Mouse (Mus musculus) heart, adult 11 months (tissue): ENCODE data around the gene Dusp12.

Experiments
- DNase-seq: peaks from one replicate; pipeline ENCODE4 v3.0.0; 2022

Dusp12 gene

DNA sequence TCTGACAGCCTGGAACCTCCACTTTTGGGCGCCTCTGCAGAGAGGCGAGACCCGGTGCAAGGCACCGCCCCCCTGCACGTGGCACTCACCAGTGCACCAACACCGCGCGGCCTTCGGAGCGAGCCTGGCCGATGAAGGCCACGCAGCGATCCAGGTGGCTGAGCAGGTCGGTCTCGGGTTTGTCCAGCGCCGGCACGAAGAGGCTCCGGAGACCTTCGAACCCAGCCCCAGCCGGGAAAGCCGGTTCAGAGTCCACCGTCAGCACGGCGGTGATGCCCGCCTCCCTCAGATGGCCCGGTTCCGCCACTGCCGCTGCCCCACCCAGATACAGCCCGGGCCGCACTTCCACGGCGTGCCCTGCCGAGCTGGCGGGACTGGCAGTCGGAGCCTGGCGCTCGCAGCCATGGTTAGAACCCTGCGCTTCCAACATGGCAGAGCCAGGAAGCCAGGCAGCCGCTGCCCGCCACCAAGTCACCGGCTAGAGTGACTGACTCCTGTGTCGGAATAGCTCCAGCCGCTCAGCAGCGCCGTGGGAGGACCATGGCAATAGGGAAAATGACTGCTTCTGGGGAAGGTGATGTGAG is at the start of gene Dusp12, which contains the start of gene Gm26620:
Dusp12 (minus strand) TSS at position 563 of the 584 bp plus-strand sequence.
Gm26620 (plus strand) TSS at position 88 of the 584 bp plus-strand sequence.
- DNase-seq = peak; percentile 99

DNA sequence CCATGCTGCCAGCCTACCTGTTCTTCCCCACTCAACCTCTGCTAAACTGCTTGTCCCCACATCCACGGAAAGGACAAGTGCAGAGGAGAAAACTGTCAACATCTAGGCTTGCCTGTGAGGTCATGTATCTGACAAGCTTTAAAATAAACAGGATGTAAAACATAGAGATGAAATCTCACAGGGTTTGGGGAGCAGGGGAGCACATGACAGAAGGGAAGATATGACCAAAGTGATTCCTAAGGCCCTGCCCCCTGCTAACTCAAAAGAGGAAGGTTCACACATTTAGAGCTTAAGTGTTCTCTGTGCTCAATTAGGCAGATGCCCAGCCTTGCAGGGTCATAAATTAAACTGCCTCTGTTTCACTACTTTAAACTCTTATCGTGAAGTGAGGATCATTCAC is 49.0 kb upstream of the Dusp12 start:
- DNase-seq = no peak

DNA sequence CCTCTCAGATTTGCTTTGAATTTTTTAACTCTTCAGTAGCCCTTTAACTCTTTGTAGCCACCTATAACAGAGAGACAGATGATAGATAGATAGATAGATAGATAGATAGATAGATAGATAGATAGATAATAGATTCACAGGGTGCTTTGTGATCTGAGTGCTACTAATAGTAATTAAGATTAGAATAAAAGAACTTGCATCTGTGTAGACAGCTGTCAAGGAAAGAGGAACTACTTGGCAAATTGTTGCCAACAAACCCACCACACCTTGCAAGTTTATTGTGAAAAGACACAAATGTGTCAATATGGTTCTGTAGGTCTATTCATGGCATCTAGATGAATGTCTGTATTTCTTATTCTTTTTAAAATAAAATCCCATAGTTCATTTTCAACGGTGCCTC is 48.6 kb upstream of the Dusp12 start:
- no peak for DNase-seq

DNA sequence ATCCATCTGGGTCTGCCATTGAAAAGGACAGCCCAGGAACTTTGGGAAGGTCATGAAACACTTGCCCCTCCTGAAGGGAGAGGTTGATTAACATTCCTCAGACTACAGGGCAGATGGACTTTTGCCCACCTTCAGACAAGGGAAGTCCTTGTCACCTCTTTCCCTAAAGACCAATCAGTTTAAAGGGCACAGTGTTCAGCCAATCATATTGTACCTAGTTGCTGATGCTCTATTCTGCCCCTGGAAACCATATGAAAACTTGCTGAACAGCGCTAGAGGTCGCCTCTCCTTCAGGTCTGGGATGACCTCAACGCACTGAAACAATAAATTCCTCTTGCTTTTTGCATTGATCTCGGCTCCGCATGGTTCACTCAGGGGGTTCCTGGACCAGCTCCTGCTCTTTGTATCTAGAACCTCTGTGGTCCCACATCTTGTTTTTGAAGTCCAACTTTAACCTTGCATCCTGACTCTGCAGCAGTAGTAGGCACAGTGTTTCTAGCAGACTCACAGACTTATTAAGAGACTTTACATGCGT is 48.1 kb upstream of the Dusp12 start:
- no peak for DNase-seq

DNA sequence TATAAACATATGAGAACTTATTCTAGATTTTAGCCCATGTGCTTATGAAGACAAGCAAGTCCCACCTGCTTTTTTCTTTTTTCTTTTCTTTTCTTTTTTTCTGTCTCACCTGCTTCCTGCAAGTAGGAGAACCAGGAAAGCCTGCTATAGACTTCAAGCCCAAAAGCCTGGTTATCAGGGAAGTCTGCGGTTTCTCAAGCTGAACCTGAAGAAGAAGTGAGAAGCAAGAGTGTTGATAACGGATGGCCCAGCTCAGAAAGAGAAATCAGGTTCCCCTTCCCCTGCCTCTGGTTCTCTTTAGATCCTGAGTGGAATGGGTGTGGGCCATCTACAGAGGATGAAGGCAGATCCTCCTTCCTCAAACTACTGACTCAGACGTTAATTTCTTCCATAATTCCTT is 46.7 kb upstream of the Dusp12 start:
- DNase-seq = no peak

DNA sequence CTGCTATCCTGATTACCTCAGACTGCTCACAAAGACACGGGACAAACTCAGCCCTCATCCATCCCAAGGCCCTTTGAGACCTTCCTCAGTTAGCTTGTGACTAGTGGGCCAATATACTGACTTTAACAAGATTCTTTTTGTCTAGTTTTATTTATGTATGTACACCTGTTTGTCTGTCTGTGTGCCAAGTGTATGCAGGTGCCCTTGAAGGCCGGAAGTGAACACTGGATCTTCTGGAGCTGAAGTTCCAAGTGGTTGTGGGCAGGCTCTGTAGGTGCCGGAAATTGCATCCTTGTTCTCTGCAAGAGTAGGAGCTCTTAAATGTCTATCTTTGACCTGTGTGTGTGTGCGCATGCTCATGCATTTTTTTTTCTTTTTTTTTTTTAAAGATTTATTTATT is 43.9 kb upstream of the Dusp12 start:
- no peak for DNase-seq

DNA sequence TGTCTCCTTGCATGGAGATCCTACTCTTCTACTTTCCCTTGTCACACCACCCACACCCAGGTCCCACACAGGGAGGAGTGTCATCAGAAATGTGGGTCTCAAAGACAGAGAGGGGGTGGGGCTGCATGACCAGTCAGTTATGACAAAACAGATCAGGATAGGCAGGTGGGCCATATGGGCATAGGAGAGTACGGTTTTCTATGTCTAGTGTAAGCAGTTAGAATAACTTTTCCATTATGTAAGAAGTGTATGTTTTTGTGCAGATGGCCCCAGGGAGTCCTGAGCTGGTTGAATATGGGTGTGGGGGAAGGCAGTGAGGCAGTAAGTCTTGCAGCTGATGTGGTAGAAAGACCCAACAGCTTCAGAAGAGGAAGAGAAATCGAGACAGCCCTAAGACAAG is 43.1 kb upstream of the Dusp12 start:
- DNase-seq = peak; percentile 89

DNA sequence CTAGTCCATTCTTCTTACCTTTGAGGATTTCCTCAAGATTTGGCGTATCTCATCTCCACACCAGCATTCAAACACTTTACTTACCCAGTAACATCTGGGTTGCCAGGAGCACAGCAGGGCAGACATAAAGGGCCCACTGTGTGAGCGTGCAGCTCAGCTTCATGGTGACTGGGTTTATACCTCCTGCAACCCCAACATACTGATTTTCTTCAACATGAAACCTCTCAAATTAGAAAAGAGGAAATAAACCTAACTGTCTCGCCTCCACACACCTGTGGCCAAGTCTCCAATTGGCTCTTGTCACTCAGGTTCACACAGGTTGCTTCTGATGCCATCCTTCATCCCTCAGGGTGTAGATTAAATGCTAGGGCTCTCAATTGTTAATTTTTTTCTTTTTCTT is 42.0 kb upstream of the Dusp12 start, which contains the start of gene Fcrla:
Fcrla (minus strand) TSS at position 206 of the 400 bp plus-strand sequence.
- DNase-seq = no peak

DNA sequence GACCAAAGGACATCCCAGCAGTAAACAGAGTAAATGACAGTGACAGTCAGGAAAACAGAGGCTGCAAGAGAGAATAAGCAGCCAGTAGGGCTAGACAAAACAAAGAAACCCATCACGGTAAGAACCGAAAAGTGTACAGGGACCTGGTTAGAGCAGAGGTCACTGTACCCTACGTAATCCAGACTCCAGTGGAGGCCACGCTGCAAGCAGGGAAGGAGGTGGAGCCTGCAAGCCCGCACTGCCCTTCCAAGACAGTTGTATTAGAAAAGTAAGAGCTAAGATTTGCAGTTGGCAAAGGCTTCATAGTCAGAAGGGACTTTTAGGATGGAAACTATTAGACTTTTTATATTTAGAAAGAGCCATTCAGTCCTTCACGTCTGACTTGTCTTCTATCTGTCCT is 41.6 kb upstream of the Dusp12 start:
- DNase-seq = no peak

DNA sequence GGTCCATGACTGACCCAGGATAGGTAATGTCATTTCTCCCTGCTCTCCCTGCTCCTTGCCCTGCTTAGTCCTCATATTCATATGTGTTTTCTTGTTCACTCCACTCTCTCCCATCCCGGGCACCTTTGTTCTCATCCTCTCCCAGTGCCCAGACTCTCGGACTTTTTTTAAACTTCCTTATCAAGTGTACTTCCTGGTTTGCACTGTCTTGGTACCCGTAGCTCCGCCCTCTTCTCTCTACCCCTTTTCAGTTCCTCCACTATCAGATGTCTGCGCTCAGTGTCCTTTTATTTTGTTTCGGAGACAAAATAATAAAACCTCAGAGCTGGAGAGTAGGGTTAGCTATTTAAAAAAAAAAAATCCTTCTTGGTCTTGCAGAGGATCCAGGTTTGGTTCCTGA is 39.1 kb upstream of the Dusp12 start:
- DNase-seq = peak; percentile 96

DNA sequence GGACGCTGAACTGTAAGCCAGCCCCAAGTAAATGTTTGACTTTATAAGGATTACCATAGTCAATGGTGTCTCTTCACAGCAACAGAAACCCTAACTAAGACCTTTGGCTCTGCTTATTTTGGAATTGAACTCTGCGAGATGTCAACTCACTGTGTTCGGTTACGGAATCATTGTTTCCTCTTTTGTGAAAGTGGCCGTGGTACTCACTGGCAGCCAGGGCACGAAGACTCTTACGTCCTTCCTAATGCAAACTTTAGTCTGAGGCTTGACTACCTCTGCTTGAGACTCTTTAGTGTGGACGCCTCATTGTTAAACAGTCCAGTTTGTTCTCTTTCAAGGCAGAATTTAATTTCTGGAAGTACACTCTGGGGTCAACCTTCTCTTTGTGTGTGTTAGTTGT is 34.0 kb upstream of the Dusp12 start:
- DNase-seq = no peak

DNA sequence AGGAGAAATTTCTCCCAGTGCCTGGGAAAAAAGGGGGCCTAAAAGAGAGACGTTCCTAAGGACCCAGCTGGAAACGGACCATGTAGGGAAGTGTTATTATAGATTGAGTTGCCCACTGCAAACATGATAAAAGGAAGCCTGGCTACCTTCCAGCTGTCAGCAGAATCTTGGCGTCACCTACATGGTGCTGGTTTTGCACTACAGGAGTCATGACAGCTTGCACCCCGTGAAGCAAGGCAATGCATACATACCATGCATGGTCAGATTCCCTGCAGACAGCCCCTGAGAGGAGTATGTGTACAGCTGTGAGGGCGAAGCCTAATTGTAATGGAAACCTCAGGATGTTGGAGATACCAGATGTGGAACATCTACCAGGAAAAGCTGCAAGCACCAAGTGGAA is 30.3 kb upstream of the Dusp12 start:
- DNase-seq = peak; percentile 76

DNA sequence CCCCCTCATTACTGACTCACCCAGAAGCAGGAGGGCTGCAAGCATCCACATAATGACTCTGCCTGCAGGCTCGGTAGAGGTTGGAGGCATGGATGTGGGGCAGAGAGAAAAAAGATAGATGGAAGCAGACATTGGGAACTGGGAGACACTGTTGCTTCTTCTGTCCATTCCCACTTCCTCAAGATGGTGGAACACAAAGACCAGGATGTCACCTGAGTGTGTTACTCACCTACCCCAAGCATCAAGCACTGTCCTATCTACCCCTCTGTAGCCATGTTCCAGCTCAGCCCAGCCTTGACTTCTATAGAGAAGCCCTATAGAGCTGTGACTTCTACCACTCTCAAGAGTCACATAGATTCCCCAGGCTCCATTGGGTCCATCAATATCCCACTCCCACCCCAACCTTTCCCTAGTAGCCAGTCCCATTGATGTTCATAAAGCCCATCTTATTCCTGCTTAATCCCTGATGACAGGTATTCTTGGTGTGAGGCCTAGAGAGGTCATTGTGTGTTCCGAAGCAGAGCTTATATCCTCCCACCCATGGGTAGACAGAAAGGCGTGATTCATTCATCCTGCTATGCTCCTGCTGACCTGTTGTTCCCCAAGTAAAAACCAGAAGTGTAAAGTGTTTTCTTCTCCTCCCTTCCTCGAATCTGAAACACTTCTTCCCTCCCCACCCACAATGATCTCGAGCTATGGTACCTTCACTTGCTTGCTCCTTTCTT is 27.7 kb upstream of the Dusp12 start, which contains the start of gene Fcrlb:
Fcrlb (minus strand) TSS at position 51 of the 725 bp plus-strand sequence.
- peak; percentile 50 for DNase-seq

DNA sequence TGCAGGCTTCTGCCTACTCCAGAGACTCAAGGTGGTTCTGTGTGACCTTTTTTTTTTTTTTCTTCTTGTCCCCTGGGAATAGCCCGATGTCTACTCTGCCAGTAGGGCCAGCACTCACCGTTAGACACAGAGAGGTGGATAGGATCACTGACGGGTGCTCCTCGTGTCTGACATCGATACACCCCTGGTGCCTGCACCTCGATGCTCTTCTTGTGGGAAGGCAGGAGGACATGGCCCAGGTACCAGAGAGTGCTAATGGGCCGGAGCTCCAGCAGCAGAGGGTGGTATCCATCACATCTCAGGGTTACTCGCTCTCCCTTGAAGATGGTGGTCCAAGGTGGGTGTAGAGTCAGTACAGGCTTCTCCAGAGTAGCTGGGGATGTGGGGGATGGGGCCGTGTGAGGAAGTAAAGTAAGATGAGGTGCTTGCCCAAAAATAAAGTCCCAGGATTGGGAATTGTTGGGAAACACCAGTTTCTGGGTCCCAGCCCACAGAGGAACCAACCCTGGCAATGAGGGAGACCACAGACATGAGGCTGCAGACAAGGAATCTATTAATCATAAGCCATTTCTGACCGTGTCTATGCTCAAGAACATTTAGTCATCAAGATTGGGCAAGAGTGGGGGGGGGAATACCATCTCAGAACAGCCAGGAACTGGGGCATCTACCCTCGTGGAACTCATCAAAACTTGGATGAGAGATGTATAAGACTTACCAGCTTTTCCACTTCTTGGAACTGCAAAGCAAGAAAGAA is 26.7 kb upstream of the Dusp12 start:
- peak; percentile 75 for DNase-seq

DNA sequence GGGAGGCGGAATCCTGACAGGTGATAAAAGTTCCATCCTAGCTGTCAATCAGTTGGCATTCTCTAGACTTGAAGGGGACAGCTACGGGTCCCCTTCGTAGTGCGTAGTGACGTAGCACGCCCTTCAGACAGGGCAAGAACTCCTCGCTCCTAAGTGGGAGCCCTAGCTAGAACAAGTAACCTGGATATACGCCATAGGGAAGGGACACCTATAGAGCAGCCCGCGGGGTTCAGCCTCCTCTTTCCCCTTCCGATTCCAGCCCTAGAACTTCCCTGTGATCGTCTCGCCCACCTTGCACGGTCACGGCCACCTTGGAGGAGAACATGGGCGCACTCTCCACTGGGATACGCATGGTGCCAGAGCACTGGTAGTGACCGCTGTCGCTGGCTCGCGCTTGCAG is 23.0 kb upstream of the Dusp12 start:
- DNase-seq = peak; percentile 76

DNA sequence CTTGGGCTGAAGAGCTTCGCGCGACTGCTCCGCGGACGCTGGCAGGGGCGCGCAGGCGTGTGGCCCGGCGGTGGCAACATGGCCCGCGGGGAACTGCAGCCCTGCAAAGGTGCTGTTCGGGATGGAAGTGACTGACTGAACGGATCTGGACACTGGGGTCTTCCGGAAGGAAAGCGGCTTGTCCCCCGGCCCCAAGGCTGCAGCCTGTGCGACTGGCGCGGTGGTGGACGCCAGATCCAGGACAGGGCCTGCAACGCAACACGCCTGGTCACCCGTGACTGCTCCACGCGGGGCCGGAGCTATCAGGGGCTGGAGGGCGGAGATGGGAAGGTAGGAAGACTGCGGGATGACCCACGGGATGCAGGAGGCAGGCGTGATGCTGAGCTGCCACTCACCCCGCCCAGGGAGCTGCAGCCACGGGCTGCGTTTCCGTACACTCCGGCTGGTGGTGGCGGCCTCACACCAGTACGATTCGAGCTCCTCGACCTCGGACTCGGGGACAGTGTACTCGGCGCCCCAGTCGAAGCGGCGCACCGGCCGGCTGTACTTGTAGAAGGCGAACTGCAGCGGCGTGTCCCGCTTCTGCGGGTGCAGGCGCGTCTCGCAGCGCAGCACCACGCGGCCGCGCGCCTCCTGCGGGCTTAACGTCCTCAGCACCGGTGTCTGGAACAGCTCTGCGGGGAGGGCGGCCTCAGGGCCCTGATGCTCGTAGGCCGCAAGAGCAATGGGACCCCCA is 22.3 kb upstream of the Dusp12 start:
- DNase-seq = peak; percentile 87

DNA sequence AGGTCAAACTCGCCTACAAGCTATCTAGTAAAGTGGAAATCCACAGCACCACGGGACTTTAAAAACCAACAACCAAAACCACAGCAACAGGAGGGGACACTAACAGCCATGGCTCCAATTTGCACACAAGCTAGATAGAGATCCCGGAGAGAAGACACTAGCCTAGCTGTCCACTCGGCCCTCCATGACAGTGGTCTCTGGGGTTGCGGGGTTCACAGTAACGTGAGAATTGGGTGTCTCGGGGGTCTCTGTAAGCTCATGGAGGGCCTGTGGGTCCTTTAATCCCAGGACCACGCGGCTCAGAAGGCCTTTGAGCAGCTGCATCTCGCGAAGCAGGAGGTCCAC is 21.7 kb upstream of the Dusp12 start:
- peak; percentile 88 for DNase-seq

DNA sequence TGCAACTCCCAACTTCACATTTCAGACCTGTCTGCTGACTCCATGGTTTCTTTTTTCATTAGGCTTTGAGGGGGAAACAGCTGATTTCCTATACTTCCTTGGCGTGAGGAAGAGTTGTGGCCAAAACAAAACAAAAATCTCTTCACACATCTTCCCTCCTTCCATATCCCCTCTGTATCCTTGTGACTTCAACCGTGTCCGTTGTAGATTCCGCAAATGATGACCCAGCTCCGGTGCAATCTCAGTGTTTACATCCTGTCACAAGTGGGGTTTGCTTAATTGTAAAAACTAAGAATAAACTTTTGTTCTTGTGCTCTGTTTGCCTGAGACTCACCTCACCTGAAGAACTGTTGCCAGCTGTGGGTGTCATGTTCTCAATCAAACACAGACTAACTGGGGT is 18.1 kb upstream of the Dusp12 start:
- DNase-seq = peak; percentile 87

DNA sequence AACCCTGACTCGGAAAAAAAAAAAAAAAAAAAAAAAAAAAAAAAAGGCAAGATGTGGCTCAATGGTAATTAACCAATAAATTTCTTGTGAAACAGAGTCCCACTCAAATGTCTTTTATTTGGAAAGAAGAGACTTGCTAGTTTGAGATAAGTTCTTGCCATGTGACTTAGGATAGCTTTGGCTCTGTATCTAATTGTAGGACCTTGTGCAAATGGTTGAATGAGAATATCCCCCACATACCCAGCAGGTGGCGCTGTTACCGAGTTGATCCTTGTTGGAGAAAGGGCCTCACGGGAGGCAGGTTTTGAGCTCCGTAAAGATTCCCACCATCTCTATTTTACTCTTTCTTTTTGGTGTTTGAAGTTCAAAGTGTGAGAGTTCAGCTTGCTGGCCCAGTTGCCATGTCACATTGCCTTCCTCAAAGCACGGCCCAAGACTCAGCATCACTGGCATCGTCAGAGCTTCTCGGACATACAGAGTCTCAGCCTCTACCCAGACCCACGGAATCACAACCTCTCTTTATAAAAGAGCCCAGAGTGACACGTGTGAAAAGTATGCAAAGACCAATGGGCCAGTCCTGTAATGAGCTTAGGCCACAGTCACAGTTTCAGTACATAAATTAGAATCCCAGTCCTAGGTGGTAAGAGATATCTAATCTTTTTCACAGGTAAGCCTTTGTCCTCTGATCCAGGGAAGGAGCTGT is 16.3 kb upstream of the Dusp12 start:
- peak; percentile 94 for DNase-seq

DNA sequence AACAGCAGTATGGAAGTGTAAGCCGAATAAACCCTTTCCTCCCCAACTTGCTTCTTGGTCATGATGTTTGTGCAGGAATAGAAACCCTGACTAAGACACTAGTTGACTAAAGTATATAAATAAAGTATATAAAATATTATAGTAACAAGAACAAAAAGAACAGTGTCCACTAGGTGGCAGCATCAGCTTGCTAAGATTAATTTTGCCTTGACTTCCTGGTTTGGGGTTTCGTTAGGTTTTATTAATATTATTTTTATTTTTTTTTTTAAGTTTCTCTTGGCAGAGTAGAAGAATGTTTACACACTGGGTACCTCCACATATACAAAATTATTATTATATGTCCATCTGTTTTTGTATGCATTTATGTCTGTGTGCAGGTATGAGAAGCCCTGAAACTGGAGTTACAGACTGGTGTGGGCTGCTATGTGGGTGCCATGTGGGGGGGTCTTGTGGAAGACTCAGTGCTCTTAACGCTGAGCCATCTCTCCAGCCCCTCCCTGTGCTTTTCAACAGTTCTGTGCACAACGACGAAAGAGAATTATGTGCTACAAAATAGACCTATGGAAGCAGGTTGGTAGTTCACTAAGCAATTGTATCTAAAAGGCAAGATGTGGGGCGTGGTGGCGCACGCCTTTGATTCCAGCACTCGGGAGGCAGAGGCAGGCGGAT is 15.6 kb upstream of the Dusp12 start:
- peak; percentile 87 for DNase-seq

DNA sequence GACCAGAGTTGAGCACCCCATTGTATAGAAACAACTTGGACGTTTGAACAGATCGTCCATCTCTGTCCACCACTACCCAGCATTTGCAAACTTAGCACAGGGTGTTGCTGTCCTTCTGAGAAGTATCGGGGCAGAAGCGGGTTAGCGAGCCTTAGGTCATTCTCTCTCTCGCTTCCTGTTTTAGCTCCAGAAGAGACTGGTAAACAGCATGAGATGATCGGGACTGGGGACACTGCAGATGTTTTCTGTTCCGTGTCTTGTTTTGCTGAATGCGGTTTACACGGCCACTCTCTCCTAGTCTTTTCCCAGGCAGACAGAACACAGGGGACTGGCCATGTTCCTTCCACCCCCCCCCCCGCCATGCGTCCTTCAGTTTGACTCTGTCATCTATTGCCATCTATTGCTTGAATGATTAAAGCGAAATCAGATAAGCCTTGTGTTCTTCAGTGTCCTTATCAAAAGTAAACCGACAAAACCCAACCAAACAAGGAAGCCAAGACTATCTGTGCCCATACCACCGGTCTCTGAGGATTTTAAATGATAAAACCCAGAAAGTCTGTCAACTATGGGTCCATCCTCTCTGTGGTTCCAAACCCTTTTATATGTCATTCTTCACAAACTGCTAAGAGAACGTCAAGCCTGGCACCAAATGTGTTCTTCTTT is 13.2 kb upstream of the Dusp12 start:
- peak; percentile 96 for DNase-seq
